Mouse (Mus musculus) brain, embryonic 14.5 days (tissue): ENCODE data around the gene Vapb. TPM values are rescaled to one million over a fixed set of nuclear protein-coding genes. Genes with fewer than 3 reads are reported as not detected.
A peak's percentile ranks its signal among the peaks of the same experiment; 100 is the strongest.

Experiments
- DNase-seq: peaks from one replicate; pipeline ENCODE4 v3.0.0-alpha.2; 2011; ENCODE audit warnings: low read depth
- CTCF ChIP-seq: fragments of 200-500 bp; IDR thresholded peaks from 2 replicates; pipeline ENCODE4 v1.5.1; 2012; ENCODE audit warnings: inconsistent platforms, mild to moderate bottlenecking, moderate library complexity, borderline replicate concordance; ENCODE audit not compliant: insufficient read depth, insufficient read length; ENCODE audit errors: extremely low read depth
- POLR2A ChIP-seq: fragments of 200-500 bp; IDR thresholded peaks from 2 replicates; pipeline ENCODE4 v1.6.1; 2012; ENCODE audit warnings: mild to moderate bottlenecking, inconsistent platforms, borderline replicate concordance; ENCODE audit not compliant: poor library complexity, insufficient read depth, insufficient read length, severe bottlenecking; ENCODE audit errors: extremely low read depth
- polyA plus RNA-seq: library from polyadenylated mRNA; depleted of rRNA; stranded (reverse); fragments of >200 nt; gene quantifications from 2 replicates; pipeline ENCODE4 v1.2.3, GENCODE M21; 2012; rRNA removed

The Vapb gene
- polyA plus RNA-seq, 1 experiment: 42.5 TPM

DNA sequence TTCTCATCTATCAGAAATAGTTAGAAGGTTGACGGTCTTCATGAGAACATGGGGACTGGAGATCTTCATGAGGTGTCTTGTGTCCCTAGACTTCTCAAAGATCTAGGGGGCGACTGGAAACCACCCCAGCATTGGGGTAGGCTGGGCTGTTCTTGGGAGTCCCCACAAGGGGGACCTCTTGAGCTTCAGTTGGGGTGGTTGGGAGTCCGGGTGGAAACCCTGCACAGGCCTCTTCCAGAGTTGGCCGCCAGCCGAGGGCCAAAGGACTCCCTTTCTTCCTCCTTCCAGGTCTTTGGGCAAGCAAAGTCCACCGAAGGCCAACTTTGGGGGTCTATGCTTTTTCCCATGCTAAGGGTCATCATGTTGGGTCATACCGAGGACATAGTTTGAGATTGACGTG, 74.5 kb downstream of the Vapb start:
- TF ChIP-seq POLR2A: no peak
- TF ChIP-seq CTCF: no peak
- DNase-seq: no peak

DNA sequence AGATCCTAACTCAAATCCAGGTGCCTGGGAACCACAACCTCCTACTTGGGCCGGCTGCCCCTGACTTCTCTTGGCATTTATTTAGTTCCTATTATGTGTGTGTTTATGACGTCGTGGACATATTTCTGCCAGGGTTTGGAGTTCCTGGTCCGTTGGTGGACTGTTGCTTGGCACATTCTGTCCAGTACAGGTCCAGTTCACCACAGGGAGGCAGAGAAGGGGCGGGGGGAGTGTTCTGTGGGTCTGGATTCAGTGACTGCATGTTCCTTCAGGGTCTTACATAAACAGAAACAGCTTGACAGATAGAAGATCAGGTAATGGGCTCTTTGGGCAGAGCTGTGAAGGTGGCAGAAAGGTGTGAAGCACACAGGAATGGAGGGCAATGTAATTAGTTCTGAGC, 75.8 kb downstream of the Vapb start:
- no peak for DNase-seq

DNA sequence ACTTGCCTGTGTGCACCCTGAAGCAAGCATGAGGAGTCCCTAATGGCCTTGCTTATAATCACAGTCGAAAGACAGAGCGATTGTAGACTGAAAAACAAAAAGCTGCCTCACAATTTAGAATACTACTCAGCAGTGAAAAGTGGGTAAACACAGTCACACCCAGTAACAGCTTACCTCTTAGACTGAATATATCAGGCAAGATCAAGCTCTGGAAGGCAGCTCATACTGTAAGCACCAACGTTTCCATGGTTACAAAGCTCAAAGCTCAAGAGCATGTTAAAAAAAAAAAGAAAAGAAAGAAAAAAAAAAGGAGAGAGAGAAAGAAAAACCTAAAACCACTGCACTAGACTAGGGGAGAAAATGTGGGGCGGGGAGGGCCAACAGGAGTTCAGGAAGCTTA, 89.0 kb downstream of the Vapb start:
- no peak for TF ChIP-seq CTCF
- TF ChIP-seq POLR2A: no peak
- peak; percentile 35 for DNase-seq

More for the DNA sequence above, 75.8 kb downstream of the Vapb start:
- no peak for TF ChIP-seq POLR2A
- TF ChIP-seq CTCF: no peak

DNA sequence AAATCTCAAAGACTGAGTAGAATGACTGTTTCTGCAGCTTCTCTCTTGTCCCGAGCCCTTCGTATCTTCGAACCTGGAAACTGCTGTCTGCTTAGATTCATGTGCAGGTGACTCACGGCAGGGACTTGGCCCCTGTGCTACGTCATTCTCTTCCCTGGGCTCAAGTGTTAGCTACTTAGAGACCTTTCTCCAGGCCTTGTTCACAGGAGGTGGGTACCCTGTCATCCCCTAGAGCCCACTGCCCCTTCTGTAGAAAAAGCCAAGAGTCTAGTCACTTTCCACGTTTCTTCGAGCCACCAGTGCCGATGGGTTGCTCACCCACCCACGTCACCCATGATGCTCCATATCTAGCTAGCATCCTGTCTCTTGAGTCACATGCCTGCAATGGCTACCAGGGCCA, 89.9 kb downstream of the Vapb start:
- no peak for TF ChIP-seq CTCF
- TF ChIP-seq POLR2A: no peak
- no peak for DNase-seq

DNA sequence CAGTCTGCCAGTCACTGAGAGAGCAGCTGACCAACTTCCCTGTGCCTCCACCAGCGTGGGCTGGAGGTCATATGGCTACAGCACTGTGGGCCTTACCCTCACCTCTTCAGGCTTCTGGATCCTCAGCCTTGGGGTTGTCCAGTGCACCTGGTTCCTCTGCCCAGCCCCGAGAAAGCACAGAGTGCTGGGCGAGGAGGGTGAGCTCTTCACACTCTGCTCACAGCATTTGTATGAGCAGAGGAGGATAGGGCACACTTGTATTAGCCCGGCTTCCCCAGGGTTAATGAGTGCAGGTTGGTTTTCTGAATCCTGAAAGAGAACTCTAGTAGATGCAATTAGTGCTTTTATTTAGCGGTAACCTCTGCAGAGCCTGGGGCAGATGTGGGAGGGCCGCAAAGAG, 90.8 kb downstream of the Vapb start:
- DNase-seq: no peak
- TF ChIP-seq POLR2A: no peak
- TF ChIP-seq CTCF: no peak

DNA sequence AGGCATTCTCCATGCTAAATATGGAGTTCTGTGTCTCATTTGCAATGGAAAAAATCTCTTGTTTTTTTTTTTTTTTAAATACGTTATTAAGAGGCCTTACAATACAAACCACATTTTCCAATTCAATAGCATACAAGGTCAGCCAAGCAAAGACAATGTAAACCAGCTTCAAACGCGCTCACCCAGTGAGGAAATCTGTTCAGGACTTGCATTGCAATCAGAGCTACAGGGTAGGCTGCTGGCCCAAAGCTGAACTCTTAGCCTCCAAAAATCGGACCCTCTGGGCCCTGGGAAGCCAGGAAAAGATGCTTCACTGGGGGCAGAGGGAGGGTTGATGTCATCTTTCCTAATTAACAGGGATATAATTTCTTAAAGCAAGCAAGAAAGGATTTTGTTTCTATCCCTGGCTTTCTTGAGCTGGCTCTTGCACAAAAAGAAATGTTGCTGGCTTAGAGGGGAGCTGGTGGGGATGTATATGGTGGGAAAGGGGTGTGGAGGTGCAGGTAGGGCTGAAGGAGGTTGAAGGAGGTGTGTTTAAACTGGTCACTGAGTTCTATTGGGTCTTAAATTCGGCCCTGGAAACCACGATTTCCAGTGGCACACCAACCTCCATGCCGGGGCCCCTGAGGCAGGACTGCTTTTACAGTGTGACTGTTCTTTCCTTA, 95.6 kb downstream of the Vapb start:
- no peak for TF ChIP-seq POLR2A
- no peak for TF ChIP-seq CTCF
- DNase-seq: peak; percentile 27

Other genes with a start within 250 kb of the Vapb start
- gene 1700021F07Rik, start 214.9 kb upstream of the Vapb start, polyA plus RNA-seq: not detected in 2 replicates
- not detected in 2 replicates for gene Ankrd60, start 159.1 kb upstream of the Vapb start, polyA plus RNA-seq
- gene Rab22a, start 77.8 kb upstream of the Vapb start, polyA plus RNA-seq: 13.8 and 17.0 TPM in 2 replicates
- gene 1700010B08Rik, start 18.1 kb upstream of the Vapb start, polyA plus RNA-seq: not detected in 2 replicates